Mouse (Mus musculus): Measurements from ENCODE around the gene 2210408I21Rik. TPM values are rescaled to one million over a fixed set of nuclear protein-coding genes. Genes with fewer than 3 reads are reported as not detected.

2210408I21Rik gene
- polyA plus RNA-seq, 1 experiment from 2014 or later = 12.0 TPM

Other genes with a start within 250 kb of the 2210408I21Rik start
- 52.9 and 56.9 TPM in 2 replicates for gene Slf1, start 67 bp upstream of the 2210408I21Rik start, polyA plus RNA-seq (2016; fragmentation: Nextera tagmentation; extraction: Ambion mirVana)

Data from limb, embryonic 12.5 days (tissue).